Mouse (Mus musculus): Measurements from ENCODE around the gene Utp18. TPM values are rescaled to one million over a fixed set of nuclear protein-coding genes. Genes with fewer than 3 reads are reported as not detected.

The Utp18 gene
- polyA plus RNA-seq (2021; fragmentation: Nextera tagmentation): 15.4 and 16.2 TPM in 2 replicates
- long read RNA-seq, experiment 1, transcript Utp18-201 (14 exons, 2,613 nt): major isoform, 93 of 108 reads
- long read RNA-seq, experiment 1, partial matches to known transcripts: 6 of 108 reads
- long read RNA-seq, experiment 1, other reads (novel, unspliced or antisense): 9 of 108 reads
- long read RNA-seq, experiment 2, transcript Utp18-201 (14 exons, 2,613 nt): major isoform, 18 of 35 reads
- long read RNA-seq, experiment 2, partial matches to known transcripts: 9 of 35 reads
- long read RNA-seq, experiment 2, other reads (novel, unspliced or antisense): 8 of 35 reads

DNA sequence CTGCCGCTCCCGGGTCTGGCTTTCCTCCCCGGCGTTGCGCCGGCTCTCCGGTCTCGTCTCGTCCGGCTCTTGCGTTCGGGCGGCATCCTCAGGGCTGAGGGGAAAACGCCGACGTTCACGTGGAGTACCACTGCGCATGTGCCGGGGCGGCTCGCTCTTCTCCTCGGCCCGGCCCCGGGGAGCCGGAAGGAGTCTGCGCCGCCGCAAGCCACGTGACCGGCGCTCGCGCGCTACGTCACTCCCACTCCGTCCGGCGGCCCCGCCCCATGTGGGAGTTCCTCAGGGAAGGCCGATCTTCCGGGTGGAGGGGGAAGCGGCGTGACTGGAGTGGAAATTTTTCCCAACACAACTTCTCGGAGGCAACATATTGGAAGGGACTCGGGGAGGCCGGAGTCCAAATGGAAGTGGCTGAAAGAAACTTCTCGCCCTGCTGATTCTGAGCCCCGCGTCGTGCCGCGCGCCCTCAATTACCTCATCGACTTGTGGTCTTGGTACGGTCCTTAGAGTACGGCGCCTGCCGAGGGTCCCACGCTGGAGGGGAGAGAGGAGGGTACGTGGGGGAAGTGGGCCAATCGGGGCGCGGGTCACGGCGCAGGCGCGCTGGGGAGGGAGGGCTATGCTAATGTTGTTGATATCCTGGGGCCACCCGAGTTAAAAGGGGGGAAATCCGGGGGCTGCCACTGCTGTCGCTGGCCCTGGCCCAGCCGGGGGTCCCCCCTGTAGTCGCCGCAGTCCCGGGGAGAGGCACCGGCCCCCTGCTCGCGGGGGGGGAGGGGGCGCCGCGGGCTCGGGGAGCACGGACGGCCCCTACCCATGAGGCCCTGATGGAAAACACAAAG, at the start of gene Utp18, which contains the start of gene Mbtd1:
TSS of gene Utp18 (minus strand) at position 195 of the 839 bp plus-strand sequence.
TSS of gene Mbtd1 (plus strand) at position 281 of the 839 bp plus-strand sequence.

Other genes starting within 250 kb of the Utp18 start
- 1.3 and 2.6 TPM in 2 replicates for gene Mbtd1, start 86 bp upstream of the Utp18 start, polyA plus RNA-seq (2021; fragmentation: Nextera tagmentation)
- gene Nme2, start 70.5 kb upstream of the Utp18 start, polyA plus RNA-seq (2021; fragmentation: Nextera tagmentation): 244 and 257 TPM in 2 replicates
- 330 and 370 TPM in 2 replicates for gene Gm20390, start 82.5 kb upstream of the Utp18 start, polyA plus RNA-seq (2021; fragmentation: Nextera tagmentation)
- 257 and 344 TPM in 2 replicates for gene Nme1, start 82.8 kb upstream of the Utp18 start, polyA plus RNA-seq (2021; fragmentation: Nextera tagmentation)
- 73.3 and 76.5 TPM in 2 replicates for gene Spag9, start 110.3 kb upstream of the Utp18 start, polyA plus RNA-seq (2021; fragmentation: Nextera tagmentation)

Data from left cerebral cortex, adult 6 months (tissue).